Mouse (Mus musculus) brain, embryonic 14.5 days (tissue): ENCODE measurements at regions not wholly inside any gene's neighbourhood (a gene's known extent, or its start where the extent isn't known, plus 50 kb on each side); places are given as distances from the start of the nearest gene placed in this dataset.

Source experiments
- DNase-seq: peaks from one replicate; pipeline ENCODE4 v3.0.0-alpha.2; 2011; ENCODE audit warnings: low read depth
- CTCF ChIP-seq: fragments of 200-500 bp; IDR thresholded peaks from 2 replicates; pipeline ENCODE4 v1.5.1; 2012; ENCODE audit warnings: inconsistent platforms, mild to moderate bottlenecking, moderate library complexity, borderline replicate concordance; ENCODE audit not compliant: insufficient read depth, insufficient read length; ENCODE audit errors: extremely low read depth
- POLR2A ChIP-seq: fragments of 200-500 bp; IDR thresholded peaks from 2 replicates; pipeline ENCODE4 v1.6.1; 2012; ENCODE audit warnings: mild to moderate bottlenecking, inconsistent platforms, borderline replicate concordance; ENCODE audit not compliant: poor library complexity, insufficient read depth, insufficient read length, severe bottlenecking; ENCODE audit errors: extremely low read depth

DNA sequence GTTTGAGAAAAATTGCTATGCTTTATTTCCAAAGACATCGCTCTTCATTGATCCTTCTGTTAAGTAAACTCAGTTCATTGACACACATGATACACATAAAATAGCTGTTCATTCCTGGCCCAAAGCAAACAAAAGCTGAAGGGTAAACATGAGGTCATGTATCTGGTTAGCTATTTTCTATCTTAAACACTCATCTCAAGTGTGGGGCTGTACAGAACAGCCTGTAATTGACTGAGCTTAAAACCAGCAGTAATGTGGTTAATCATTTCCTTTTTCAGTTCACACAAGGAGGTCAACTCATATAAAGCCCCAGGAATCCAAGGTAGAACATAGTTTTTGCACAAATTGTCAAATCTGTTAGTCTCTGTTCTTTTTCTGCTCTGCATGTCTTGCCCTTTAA is 94.5 kb downstream of the Cldn17 start:
- TF ChIP-seq POLR2A: no peak
- no peak for TF ChIP-seq CTCF
- DNase-seq: no peak

- TF ChIP-seq POLR2A (no peak), CTCF (no peak)
Observed at GRCm38 (mm10) chr16:88408144-88408543, 98.6 kb downstream of the Cldn17 start.

DNA sequence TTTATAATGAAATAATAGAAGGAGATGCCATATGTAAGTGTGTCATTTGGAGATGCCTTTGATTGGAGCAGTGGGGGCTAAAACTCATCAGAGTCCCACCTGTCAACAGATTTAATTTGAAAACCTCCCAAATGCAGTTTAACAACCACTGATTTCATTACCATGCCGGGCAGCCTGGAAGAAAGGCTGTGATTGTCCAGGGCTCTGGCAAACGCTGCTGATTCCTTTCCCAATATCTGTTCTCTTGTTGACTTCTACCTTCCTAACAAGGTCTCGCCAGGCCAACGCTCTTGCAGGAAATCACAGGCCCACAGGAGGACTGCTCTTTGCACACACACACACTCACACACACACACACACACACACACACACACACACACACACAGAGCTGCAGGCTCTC is 102.4 kb downstream of the Cldn17 start:
- no peak for DNase-seq
- no peak for TF ChIP-seq POLR2A
- no peak for TF ChIP-seq CTCF

More at GRCm38 (mm10) chr16:88408144-88408543, 98.6 kb downstream of the Cldn17 start:
- DNase-seq: peak; percentile 87

DNA sequence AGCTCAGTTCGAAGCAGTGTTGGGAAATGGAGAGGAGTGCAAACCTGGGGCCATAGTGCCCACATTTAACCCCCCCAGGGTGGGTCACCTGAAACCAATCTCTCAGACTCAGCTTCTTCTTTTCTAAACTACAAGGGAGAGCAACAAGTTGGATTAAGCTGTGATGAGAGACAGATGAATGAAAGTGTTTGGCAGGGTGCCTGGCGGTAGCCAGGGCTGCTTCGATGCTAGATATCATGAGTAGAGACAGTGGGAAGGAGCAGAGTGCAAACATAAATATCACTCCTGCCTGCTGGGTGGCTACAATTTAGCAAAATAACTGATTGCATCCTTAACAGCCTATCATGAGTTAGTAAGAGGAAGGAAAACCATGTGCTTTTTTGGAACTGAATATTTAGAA is 106.9 kb downstream of the Cldn17 start:
- TF ChIP-seq CTCF (no peak), POLR2A (no peak)
- DNase-seq: peak; percentile 51

DNA sequence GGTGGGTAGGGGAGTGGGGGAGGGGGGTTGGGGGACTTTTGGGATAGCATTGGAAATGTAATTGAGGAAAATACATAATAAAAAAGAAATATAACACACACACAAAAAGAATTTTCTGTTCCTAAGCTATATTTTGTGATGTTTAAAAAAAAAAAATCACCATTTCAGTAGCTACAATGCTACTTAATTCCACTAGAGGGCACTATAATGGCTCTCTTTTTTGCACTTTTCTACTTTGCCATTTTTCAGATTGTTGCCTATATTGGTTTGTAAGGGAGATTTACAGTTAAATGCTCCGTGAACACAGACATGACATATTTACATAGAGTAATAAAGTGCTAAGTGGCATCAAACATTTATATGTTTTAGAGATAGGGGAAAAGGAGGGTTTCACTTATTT is 102.7 kb upstream of the Grik1 start:
- DNase-seq: no peak
- no peak for TF ChIP-seq POLR2A

DNA sequence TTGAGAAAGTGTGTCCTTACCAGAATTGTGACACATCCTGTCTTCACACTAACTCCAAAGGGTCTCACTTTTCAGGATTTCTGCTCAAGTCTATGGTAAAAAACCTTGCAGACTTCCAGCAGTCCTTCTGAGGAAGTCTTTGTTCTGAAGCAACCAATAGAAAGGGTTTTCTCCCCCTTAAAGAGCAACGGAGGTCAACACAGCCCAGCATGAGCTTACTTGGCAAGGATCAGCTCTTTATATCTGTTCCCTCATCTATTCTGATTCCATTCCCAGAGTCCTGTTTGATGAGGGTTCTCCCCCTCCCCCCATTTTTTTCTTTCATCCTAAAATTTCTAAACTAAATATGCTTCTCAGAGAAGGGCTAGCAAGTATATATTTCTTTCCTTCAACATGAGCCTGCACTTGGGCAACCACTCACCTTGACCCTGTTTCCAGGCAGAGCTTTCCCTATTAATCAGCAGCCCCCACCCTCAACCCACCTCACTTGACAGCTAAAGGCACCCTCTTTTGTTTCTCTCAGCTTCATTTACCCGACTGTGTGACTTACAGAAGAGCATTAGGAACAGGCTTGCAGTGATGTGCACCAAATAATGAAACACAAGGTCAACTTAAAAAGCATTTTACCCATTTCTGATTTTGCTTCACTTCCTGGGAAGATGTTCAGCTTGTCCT is 91.7 kb upstream of the Grik1 start:
- no peak for TF ChIP-seq POLR2A
- TF ChIP-seq CTCF: no peak
- peak; percentile 78 for DNase-seq

DNA sequence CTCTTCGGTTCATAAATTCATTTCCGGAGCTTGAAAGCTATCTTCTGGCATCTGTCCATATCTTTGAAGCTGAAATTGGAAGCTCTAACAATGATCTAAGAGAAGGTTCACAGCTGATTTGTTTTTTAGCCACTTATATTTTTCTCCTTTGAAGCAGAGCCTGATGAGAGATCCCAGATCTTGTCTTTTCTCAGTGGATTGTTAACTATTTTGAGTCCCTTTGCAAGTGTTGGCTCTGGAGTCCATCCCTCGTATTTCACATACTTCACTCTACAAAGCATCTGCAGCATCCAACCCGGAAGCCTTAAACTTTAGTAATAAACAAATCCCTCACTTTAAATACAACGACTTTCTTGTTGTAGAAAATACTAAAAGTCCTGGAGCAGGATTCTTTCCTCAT is 85.6 kb upstream of the Grik1 start:
- TF ChIP-seq POLR2A (no peak), CTCF (no peak)
- peak; percentile 20 for DNase-seq

GRCm38 (mm10) chr16:88374612-88375011 is 84.5 kb upstream of the Grik1 start:
- TF ChIP-seq POLR2A: no peak
- TF ChIP-seq CTCF: no peak
- DNase-seq: no peak

GRCm38 (mm10) chr16:88372034-88372433 is 82.0 kb upstream of the Grik1 start:
- DNase-seq: peak; percentile 86
- TF ChIP-seq CTCF: peak; percentile 68; the same call in 1 of the 2 replicates
- TF ChIP-seq POLR2A: no peak

- TF ChIP-seq CTCF: no peak
- no peak for DNase-seq
Observed at GRCm38 (mm10) chr16:88368146-88368545, 78.1 kb upstream of the Grik1 start.

DNA sequence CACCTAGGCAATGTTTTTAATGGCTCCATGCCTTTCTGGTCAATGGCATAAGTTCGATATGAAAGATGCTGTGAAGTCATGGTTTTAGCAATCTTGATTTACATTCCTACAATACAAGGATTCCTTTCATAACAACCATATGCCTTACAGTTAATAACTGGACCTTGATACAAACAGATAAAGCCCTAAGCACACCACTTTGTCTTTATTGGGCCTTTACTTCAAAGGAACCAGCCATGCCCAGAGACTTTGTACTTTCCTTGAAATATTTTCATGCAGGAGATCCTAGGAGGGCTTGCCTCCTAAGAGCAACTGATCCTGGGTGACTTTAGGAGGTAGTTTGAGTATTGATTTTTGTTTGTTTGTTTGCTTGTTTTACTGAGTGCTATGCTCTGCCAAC is 77.1 kb upstream of the Grik1 start:
- TF ChIP-seq POLR2A (no peak), CTCF (no peak)
- DNase-seq: no peak

- peak; percentile 43 for DNase-seq
- no peak for TF ChIP-seq CTCF
- TF ChIP-seq POLR2A: no peak
Observed at GRCm38 (mm10) chr16:88360081-88360480, 70.0 kb upstream of the Grik1 start.
